Mouse (Mus musculus): ENCODE data around the gene Slc24a3.

The Slc24a3 gene

GRCm38 (mm10) chr2:145213587-145213986 is 46.0 kb downstream of the Slc24a3 start:
- DNase-seq (ENCODE audit: low spot score): no peak

GRCm38 (mm10) chr2:145214086-145214831 is 46.7 kb downstream of the Slc24a3 start:
- no peak for DNase-seq (ENCODE audit: low spot score)

GRCm38 (mm10) chr2:145216580-145216979 is 49.0 kb downstream of the Slc24a3 start:
- no peak for DNase-seq (ENCODE audit: low spot score)

- DNase-seq (ENCODE audit: low spot score): no peak
Observed at GRCm38 (mm10) chr2:145217422-145217821, 49.9 kb downstream of the Slc24a3 start.

GRCm38 (mm10) chr2:145219246-145219645 is 51.7 kb downstream of the Slc24a3 start:
- DNase-seq (ENCODE audit: low spot score): no peak

GRCm38 (mm10) chr2:145223646-145224045 is 56.1 kb downstream of the Slc24a3 start:
- DNase-seq (ENCODE audit: low spot score): no peak

- no peak for DNase-seq (ENCODE audit: low spot score)
Observed at GRCm38 (mm10) chr2:145225640-145226039, 58.1 kb downstream of the Slc24a3 start.

GRCm38 (mm10) chr2:145226100-145226499 is 58.5 kb downstream of the Slc24a3 start:
- no peak for DNase-seq (ENCODE audit: low spot score)

- no peak for DNase-seq (ENCODE audit: low spot score)
Observed at GRCm38 (mm10) chr2:145227351-145227750, 59.8 kb downstream of the Slc24a3 start.

GRCm38 (mm10) chr2:145232764-145233484 is 65.4 kb downstream of the Slc24a3 start:
- DNase-seq (ENCODE audit: low spot score): no peak

- DNase-seq (ENCODE audit: low spot score): no peak
Observed at GRCm38 (mm10) chr2:145233547-145234398, 66.2 kb downstream of the Slc24a3 start.

GRCm38 (mm10) chr2:145246384-145246783 is 78.8 kb downstream of the Slc24a3 start:
- DNase-seq (ENCODE audit: low spot score): no peak

- no peak for DNase-seq (ENCODE audit: low spot score)
Observed at GRCm38 (mm10) chr2:145248185-145248584, 80.6 kb downstream of the Slc24a3 start.

- DNase-seq (ENCODE audit: low spot score): no peak
Observed at GRCm38 (mm10) chr2:145257332-145257731, 89.8 kb downstream of the Slc24a3 start.

- no peak for DNase-seq (ENCODE audit: low spot score)
Observed at GRCm38 (mm10) chr2:145257855-145258254, 90.3 kb downstream of the Slc24a3 start.

- no peak for DNase-seq (ENCODE audit: low spot score)
Observed at GRCm38 (mm10) chr2:145260574-145260973, 93.0 kb downstream of the Slc24a3 start.

GRCm38 (mm10) chr2:145262153-145262552 is 94.6 kb downstream of the Slc24a3 start:
- no peak for DNase-seq (ENCODE audit: low spot score)

GRCm38 (mm10) chr2:145266723-145267122 is 99.2 kb downstream of the Slc24a3 start:
- DNase-seq (ENCODE audit: low spot score): no peak

- DNase-seq (ENCODE audit: low spot score): no peak
Observed at GRCm38 (mm10) chr2:145268971-145269370, 101.4 kb downstream of the Slc24a3 start.

GRCm38 (mm10) chr2:145269410-145269809 is 101.9 kb downstream of the Slc24a3 start:
- no peak for DNase-seq (ENCODE audit: low spot score)

- no peak for DNase-seq (ENCODE audit: low spot score)
Observed at GRCm38 (mm10) chr2:145274016-145274677, 106.6 kb downstream of the Slc24a3 start.

GRCm38 (mm10) chr2:145279336-145279735 is 111.8 kb downstream of the Slc24a3 start:
- no peak for DNase-seq (ENCODE audit: low spot score)

Data from MN1 (cell line).